Mouse (Mus musculus) liver, embryonic 14.5 days (tissue): ENCODE measurements around the gene Igf1.

Source experiments
- CTCF ChIP-seq: IDR thresholded peaks from 2 replicates; pipeline ENCODE4 v1.5.1; 2016; ENCODE audit warnings: antibody characterized with exemption, low read depth, control low read depth
- EP300 ChIP-seq: IDR thresholded peaks from 2 replicates; pipeline ENCODE4 v1.6.1; 2016; ENCODE audit warnings: antibody characterized with exemption, low read depth

- no peak for TF ChIP-seq EP300
- TF ChIP-seq CTCF = no peak
Measured at GRCm38 (mm10) chr10:87816861-87817260, 41.2 kb upstream of the Igf1 start.
